Mouse (Mus musculus) myocyte (in vitro differentiated cells): ENCODE data around the gene Katnal1.

Source experiments
- CEBPB ChIP-seq: IDR thresholded peaks from 2 replicates; pipeline ENCODE4 v1.6.1; 2011; ENCODE audit warnings: mild to moderate bottlenecking, moderate library complexity; ENCODE audit not compliant: poor library complexity, insufficient read depth, severe bottlenecking
- MAX ChIP-seq: IDR thresholded peaks from one replicate; pipeline ENCODE4 v1.6.1; 2011; ENCODE audit warnings: low read depth, mild to moderate bottlenecking, control low read depth
- POLR2A ChIP-seq: IDR thresholded peaks from one replicate; pipeline ENCODE4 v1.6.1; 2011; ENCODE audit warnings: low read depth, mild to moderate bottlenecking, control low read depth, moderate library complexity; ENCODE audit not compliant: insufficient read length
- POLR2AphosphoS2 ChIP-seq: IDR thresholded peaks from one replicate; pipeline ENCODE4 v1.6.1; 2011; ENCODE audit warnings: low read depth, control low read depth; ENCODE audit not compliant: insufficient read length
- REST ChIP-seq: IDR thresholded peaks from one replicate; pipeline ENCODE4 v1.6.1; 2011; ENCODE audit warnings: mild to moderate bottlenecking, control low read depth, moderate library complexity; ENCODE audit not compliant: insufficient read depth, insufficient read length
- TCF12 ChIP-seq: IDR thresholded peaks from one replicate; pipeline ENCODE4 v1.6.1; 2011; ENCODE audit warnings: mild to moderate bottlenecking, control low read depth; ENCODE audit not compliant: poor library complexity, insufficient read depth, severe bottlenecking
- TCF3 ChIP-seq: IDR thresholded peaks from one replicate; pipeline ENCODE4 v1.6.1; 2011; ENCODE audit warnings: low read depth, control low read depth; ENCODE audit not compliant: insufficient read length

GRCm38 (mm10) chr5:148908191-148909056 lies 20.7 kb downstream of the Katnal1 start:
- TF ChIP-seq MAX = no peak
- TF ChIP-seq POLR2A = no peak
- TF ChIP-seq CEBPB = no peak
- TF ChIP-seq REST = no peak
- TF ChIP-seq TCF12 = no peak
- TF ChIP-seq TCF3 = no peak
- TF ChIP-seq POLR2AphosphoS2 = no peak
